Mouse (Mus musculus): ENCODE measurements around the gene Ncapd2.

DNA sequence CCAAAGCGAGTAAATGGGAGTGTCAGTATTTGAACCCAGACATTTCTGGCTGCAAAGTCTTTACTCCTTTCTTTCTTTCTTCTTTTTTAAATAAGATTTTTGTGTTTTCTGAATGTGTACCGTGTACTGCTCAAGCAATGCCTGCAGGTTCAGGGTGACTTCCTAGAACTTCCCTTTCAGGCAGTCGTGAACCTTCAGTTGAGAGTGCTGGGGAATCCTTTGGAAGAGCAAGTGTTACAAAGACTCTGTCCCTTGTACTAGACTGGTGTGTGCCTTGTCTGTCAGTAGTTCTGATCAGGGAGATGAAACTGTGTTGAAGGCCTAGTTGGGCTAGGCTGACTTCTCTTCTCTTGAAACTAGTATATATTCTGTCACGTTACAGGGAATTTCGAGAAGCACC lies 1.3 kb upstream of the Ncapd2 start:
- TF ChIP-seq TAL1 (IDR thresholded peaks at IDR 0.05; ENCODE audit: low read length) = no peak
- TF ChIP-seq GATA1 (IDR thresholded peaks at IDR 0.05; ENCODE audit: low read length) = no peak
